Mouse (Mus musculus) heart, adult 2 months (tissue): ENCODE measurements at regions not wholly inside any gene's neighbourhood (a gene's known extent, or its start where the extent isn't known, plus 50 kb on each side); places are given as distances from the start of the nearest gene placed in this dataset.
A peak's percentile ranks its signal among the peaks of the same experiment; 100 is the strongest.

Experiments used
- DNase-seq, 2 experiments: peaks; one replicate each; pipeline ENCODE4 v3.0.0; 2021
- H3K27ac ChIP-seq: fragments of 200-600 bp; 2 replicates; pipeline ENCODE4 v1.8.1; 2022
- H3K27me3 ChIP-seq: fragments of 200-500 bp; 2 replicates; pipeline ENCODE4 v1.6.1; 2012; ENCODE audit warnings: mild to moderate bottlenecking, low read length, inconsistent platforms, mixed read lengths; ENCODE audit not compliant: control insufficient read depth, insufficient read depth
- H3K36me3 ChIP-seq: fragments of 200-500 bp; 2 replicates; pipeline ENCODE4 v1.6.1; 2012; ENCODE audit warnings: low read length, inconsistent platforms; ENCODE audit not compliant: control insufficient read depth, insufficient read depth
- H3K4me1 ChIP-seq: fragments of 200-500 bp; 2 replicates; pipeline ENCODE4 v1.6.1; 2011; ENCODE audit warnings: low read length; ENCODE audit not compliant: control insufficient read depth, insufficient read depth
- H3K4me3 ChIP-seq: fragments of 200-600 bp; 2 replicates; pipeline ENCODE4 v1.8.1; 2022
- H3K79me2 ChIP-seq: fragments of 200-500 bp; replicated peaks from 2 replicates; pipeline ENCODE4 v1.6.1; 2012; ENCODE audit warnings: mild to moderate bottlenecking, inconsistent platforms, low read length, moderate library complexity, mixed read lengths; ENCODE audit not compliant: control insufficient read depth, insufficient read depth
- H3K9ac ChIP-seq: fragments of 200-500 bp; 2 replicates; pipeline ENCODE4 v1.6.1; 2012; ENCODE audit warnings: low read depth, mild to moderate bottlenecking, control low read depth, inconsistent platforms, low read length, mixed read lengths
- CTCF ChIP-seq: fragments of 200-600 bp; IDR thresholded peaks from 2 replicates; pipeline ENCODE4 v1.8.1; 2022; ENCODE audit warnings: antibody characterized with exemption, mild to moderate bottlenecking, moderate library complexity
- EP300 ChIP-seq: fragments of 200-500 bp; IDR thresholded peaks from 2 replicates; pipeline ENCODE4 v1.6.1; 2011; ENCODE audit warnings: low read depth, low read length, control low read depth; ENCODE audit not compliant: insufficient read depth
- POLR2A ChIP-seq: fragments of 200-500 bp; IDR thresholded peaks from 2 replicates; pipeline ENCODE4 v1.6.1; 2011; ENCODE audit warnings: mild to moderate bottlenecking, low read depth, low read length, control low read depth; ENCODE audit not compliant: insufficient read depth
- WGBS: fragments of 180-500 bp; shearing (Covaris S2); methylation state at CpG from one replicate; pipeline ENCODE4 v1.1.7; 2018; 5-methylcytosine and 5-hydroxymethylcytosine counted together
- intact Hi-C: fragments of 180-260 bp; cut with DNase I; formaldehyde crosslinking; loops from one replicate; pipeline ENCODE4 v1.15.1; 2025

GRCm38 (mm10) chr6:51730564-51731351 is 207.1 kb downstream of the Snx10 start:
- H3K27ac ChIP-seq: no peak overlapping the region
- no peak overlapping the region for H3K9ac ChIP-seq
- WGBS: 69% methylated on average over 17 of the region's 17 CpGs
- no peaks in the 10 kb centered on the region for H3K27me3 ChIP-seq
- intact Hi-C loops: no loop called here
- H3K79me2 ChIP-seq: no peaks in the 10 kb centered on the region
- H3K4me3 ChIP-seq: no peak overlapping the region
- TF ChIP-seq CTCF (no peak), POLR2A (no peak), EP300 (no peak)
- no peak for DNase-seq
- no peaks in the 10 kb centered on the region for H3K36me3 ChIP-seq
- H3K4me1 ChIP-seq: no peaks in the 10 kb centered on the region

DNA sequence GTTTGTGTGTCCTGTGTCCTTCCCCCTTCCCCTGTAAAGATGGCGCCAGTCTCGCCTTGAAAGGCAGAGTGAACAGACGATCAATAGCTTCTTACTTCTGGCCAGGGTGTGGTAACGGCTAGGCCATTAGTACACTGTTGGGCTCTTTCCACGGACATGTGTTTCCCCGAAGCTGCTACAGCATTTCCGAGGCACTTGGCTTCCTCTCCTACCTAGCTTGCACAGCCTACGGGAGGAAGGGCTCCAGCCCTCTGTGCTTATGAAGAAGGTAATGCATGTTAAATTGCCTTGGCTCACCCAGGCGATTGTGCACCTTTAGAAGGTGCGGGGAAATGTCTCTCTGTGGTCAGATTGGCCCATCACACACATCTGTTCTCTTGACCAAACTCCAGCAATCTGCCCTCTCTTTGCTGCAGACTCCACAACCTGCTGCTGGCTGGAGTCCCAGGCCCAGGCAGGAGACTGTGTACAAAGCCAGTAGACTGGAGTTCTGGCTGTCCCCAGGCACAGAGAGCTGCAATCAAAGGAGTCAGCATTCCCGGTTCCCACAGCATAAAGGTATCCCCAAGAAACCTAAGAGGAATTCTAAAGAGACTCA is 208.7 kb downstream of the Snx10 start:
- H3K27ac ChIP-seq: no peak overlapping the region
- no peaks in the 10 kb centered on the region for H3K4me1 ChIP-seq
- no peaks in the 10 kb centered on the region for H3K36me3 ChIP-seq
- H3K27me3 ChIP-seq: no peaks in the 10 kb centered on the region
- intact Hi-C loops: no loop called here
- H3K79me2 ChIP-seq: no peaks in the 10 kb centered on the region
- H3K9ac ChIP-seq: no peak overlapping the region
- TF ChIP-seq POLR2A (no peak), CTCF (no peak), EP300 (no peak)
- 71% methylated on average over 11 of the region's 11 CpGs for WGBS
- no peak overlapping the region for H3K4me3 ChIP-seq
- DNase-seq: no peak

DNA sequence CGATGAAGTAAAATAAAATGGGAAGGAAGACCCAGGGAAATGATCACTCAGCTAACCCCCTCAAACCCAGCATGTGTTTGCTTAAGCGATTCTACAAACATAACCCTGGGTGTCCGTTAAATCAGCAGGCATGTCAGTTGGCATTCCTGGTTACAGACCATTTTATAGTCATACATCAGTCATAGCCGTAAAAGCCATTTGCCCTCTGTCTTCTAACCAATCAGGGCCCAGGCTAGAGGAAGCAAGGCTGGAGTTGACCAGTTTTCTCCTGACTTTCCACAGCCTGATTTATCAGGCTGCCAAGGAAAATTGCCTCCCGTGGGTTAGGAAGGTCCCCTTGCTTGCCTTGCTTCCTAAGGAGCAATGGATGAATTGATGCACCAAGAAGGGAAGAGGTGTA is 212.3 kb downstream of the Snx10 start:
- WGBS: 86% methylated on average over 5 of the region's 5 CpGs
- TF ChIP-seq POLR2A: no peak
- no peak for TF ChIP-seq EP300
- no peak for TF ChIP-seq CTCF
- H3K27ac ChIP-seq: no peak overlapping the region
- no peaks in the 10 kb centered on the region for H3K27me3 ChIP-seq
- H3K4me1 ChIP-seq: no peaks in the 10 kb centered on the region
- H3K79me2 ChIP-seq: no peaks in the 10 kb centered on the region
- no peak overlapping the region for H3K4me3 ChIP-seq
- no peaks in the 10 kb centered on the region for H3K36me3 ChIP-seq
- intact Hi-C loops: no loop called here
- no peak overlapping the region for H3K9ac ChIP-seq
- no peak for DNase-seq

GRCm38 (mm10) chr6:51743105-51743660 is 219.5 kb downstream of the Snx10 start:
- Histone ChIP-seq H3K36me3 (no peaks in the 10 kb centered on the region), H3K79me2 (no peaks in the 10 kb centered on the region), H3K9ac (0 out of 2 replicates have a peak overlapping the region, but pooled peaks have one; percentile 23), H3K27ac (no peak overlapping the region), H3K27me3 (no peaks in the 10 kb centered on the region), H3K4me1 (no peaks in the 10 kb centered on the region), H3K4me3 (peak overlapping the region; percentile 29; the same call in 1 of the 2 replicates)
- 31% methylated on average over 15 of the region's 15 CpGs for WGBS
- TF ChIP-seq POLR2A (no peak), CTCF (no peak), EP300 (no peak)
- intact Hi-C loops: no loop called here
- DNase-seq: no peak

DNA sequence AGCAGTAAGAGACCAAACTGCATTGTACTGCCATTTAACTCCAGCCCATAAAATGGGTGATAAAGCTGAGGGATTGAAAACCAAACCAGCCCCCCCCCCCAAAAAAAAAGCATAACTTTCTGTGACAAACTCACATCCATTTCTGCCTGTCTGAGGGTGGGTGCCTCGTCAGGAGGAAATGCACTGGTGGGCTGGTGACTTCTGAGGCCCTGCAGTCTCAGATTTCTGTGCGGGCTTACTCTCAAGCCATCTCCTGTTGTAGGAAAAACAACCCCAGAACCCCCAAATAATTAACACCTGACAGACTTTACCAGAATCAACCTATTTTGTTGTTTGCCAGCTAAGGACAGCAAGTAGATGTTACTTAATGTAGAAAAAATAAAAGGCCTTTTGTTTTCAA is 220.9 kb downstream of the Snx10 start:
- DNase-seq: no peak
- no peaks in the 10 kb centered on the region for H3K27me3 ChIP-seq
- no peak overlapping the region for H3K27ac ChIP-seq
- no peaks in the 10 kb centered on the region for H3K79me2 ChIP-seq
- no peaks in the 10 kb centered on the region for H3K4me1 ChIP-seq
- no peak overlapping the region for H3K4me3 ChIP-seq
- no peak for TF ChIP-seq EP300
- TF ChIP-seq POLR2A: no peak
- TF ChIP-seq CTCF: no peak
- intact Hi-C loops: no loop called here
- no peaks in the 10 kb centered on the region for H3K36me3 ChIP-seq
- 86% methylated on average over 2 of the region's 2 CpGs for WGBS
- no peak overlapping the region for H3K9ac ChIP-seq

DNA sequence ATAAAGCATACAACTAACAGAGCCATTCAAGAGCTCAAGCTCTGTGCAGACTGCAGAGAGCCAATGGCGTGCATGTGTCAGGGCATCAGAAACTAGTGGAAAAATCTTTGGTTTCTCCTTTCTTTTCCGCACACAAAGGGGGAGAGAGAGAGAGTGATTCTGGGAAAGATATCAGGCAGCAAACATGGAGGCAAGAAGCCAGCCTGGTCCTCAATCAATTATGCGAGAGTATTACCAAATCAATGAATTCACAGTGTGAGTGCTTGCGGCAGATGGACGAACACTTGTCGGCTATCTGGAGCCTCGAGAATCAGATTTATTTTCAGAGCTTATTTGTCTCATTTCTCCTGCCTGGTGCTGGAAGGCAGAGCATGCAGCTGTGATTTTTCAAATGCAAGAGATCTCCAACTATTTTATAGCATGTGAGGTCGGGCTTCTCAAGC is 230.6 kb downstream of the Snx10 start:
- H3K4me3 ChIP-seq: no peak overlapping the region
- H3K9ac ChIP-seq: no peak overlapping the region
- H3K79me2 ChIP-seq: no peaks in the 10 kb centered on the region
- H3K36me3 ChIP-seq: no peaks in the 10 kb centered on the region
- H3K27ac ChIP-seq: no peak overlapping the region
- no peaks in the 10 kb centered on the region for H3K4me1 ChIP-seq
- DNase-seq: no peak
- WGBS: 71% methylated on average over 8 of the region's 8 CpGs
- intact Hi-C loops: no loop called here
- no peaks in the 10 kb centered on the region for H3K27me3 ChIP-seq
- TF ChIP-seq POLR2A: no peak
- TF ChIP-seq CTCF: no peak
- no peak for TF ChIP-seq EP300
